Mouse (Mus musculus) embryo, embryonic 10.5 days (tissue): Measurements from ENCODE around the gene Gm42742.

ENCODE experiments used
- DNase-seq: peaks from one replicate; pipeline ENCODE4 v3.0.0-alpha.2; 2015; ENCODE audit warnings: low spot score

Gm42742 gene

GRCm38 (mm10) chr7:126999568-126999967 is 21.3 kb downstream of the Gm42742 start:
- DNase-seq: no peak

- no peak for DNase-seq
Measured at GRCm38 (mm10) chr7:126996449-126996848, 24.4 kb downstream of the Gm42742 start.

- DNase-seq: no peak
Measured at GRCm38 (mm10) chr7:126988816-126989215, 32.1 kb downstream of the Gm42742 start.

GRCm38 (mm10) chr7:126986319-126986718 is 34.6 kb downstream of the Gm42742 start:
- peak; percentile 6 for DNase-seq

GRCm38 (mm10) chr7:126984667-126985444 is 36.0 kb downstream of the Gm42742 start:
- no peak for DNase-seq

- no peak for DNase-seq
Measured at GRCm38 (mm10) chr7:126983113-126983512, 37.8 kb downstream of the Gm42742 start.

- no peak for DNase-seq
Measured at GRCm38 (mm10) chr7:126982054-126982453, 38.8 kb downstream of the Gm42742 start.

- DNase-seq: no peak
Measured at GRCm38 (mm10) chr7:126981601-126982000, 39.3 kb downstream of the Gm42742 start.

GRCm38 (mm10) chr7:126978841-126979240 is 42.1 kb downstream of the Gm42742 start:
- no peak for DNase-seq

- DNase-seq: peak; percentile 18
Measured at GRCm38 (mm10) chr7:126976878-126977459, 43.9 kb downstream of the Gm42742 start.

- DNase-seq: peak; percentile 98
Measured at GRCm38 (mm10) chr7:126975950-126976866, 44.7 kb downstream of the Gm42742 start, which contains the start of gene Cdiptos. TSS of gene Cdiptos (minus strand) at chr7:126976098.

GRCm38 (mm10) chr7:126975893-126975949 is 45.2 kb downstream of the Gm42742 start, which contains the start of gene Cdipt:
TSS of gene Cdipt (plus strand) at chr7:126975914.
- DNase-seq: no peak

- no peak for DNase-seq
Measured at GRCm38 (mm10) chr7:126975493-126975892, 45.4 kb downstream of the Gm42742 start.

- DNase-seq: no peak
Measured at GRCm38 (mm10) chr7:126967361-126967760, 53.5 kb downstream of the Gm42742 start.

- no peak for DNase-seq
Measured at GRCm38 (mm10) chr7:126965568-126965967, 55.3 kb downstream of the Gm42742 start.
